Mouse (Mus musculus) bone marrow, adult 2 months (tissue): Measurements from ENCODE around the gene Map4k5.

Source experiments
- CTCF ChIP-seq: fragments of 200-500 bp; IDR thresholded peaks from 2 replicates; pipeline ENCODE4 v1.5.1; 2011; ENCODE audit warnings: low read length, control low read depth; ENCODE audit not compliant: control insufficient read depth, insufficient read depth
- POLR2A ChIP-seq: fragments of 200-500 bp; IDR thresholded peaks from 2 replicates; pipeline ENCODE4 v1.6.1; 2011; ENCODE audit warnings: low read depth, mild to moderate bottlenecking, control low read depth, low read length, borderline replicate concordance; ENCODE audit not compliant: control insufficient read depth

GRCm38 (mm10) chr12:69838376-69838775, 54.6 kb downstream of the Map4k5 start:
- TF ChIP-seq CTCF (no peak), POLR2A (no peak)
